Mouse (Mus musculus) liver, adult 2 months (tissue): ENCODE data around the gene Cramp1l. TPM values are rescaled to one million over a fixed set of nuclear protein-coding genes. Genes with fewer than 3 reads are reported as not detected.
"Not testable (repeated sequence)": the region's sequence is repeated elsewhere in the genome, so short reads cannot be mapped to it uniquely, and the experiment has no call there.

Source experiments
- DNase-seq: peaks from one replicate; pipeline ENCODE4 v3.0.0-alpha.2; 2011; ENCODE audit warnings: low read depth, low spot score; ENCODE audit errors: extremely low read depth
- H3K27ac ChIP-seq: fragments of 200-500 bp; replicated peaks from 2 replicates; pipeline ENCODE4 v1.5.1; 2012; ENCODE audit warnings: low read depth, mild to moderate bottlenecking, control low read depth, inconsistent platforms, low read length; ENCODE audit not compliant: insufficient read depth
- H3K27me3 ChIP-seq: fragments of 200-500 bp; 2 replicates; pipeline ENCODE4 v1.6.1; 2012; ENCODE audit warnings: mild to moderate bottlenecking, moderate library complexity, low read length, inconsistent platforms; ENCODE audit not compliant: control insufficient read depth, insufficient read depth
- H3K36me3 ChIP-seq: fragments of 200-500 bp; 2 replicates; pipeline ENCODE4 v1.6.1; 2012; ENCODE audit warnings: low read length, inconsistent platforms; ENCODE audit not compliant: control insufficient read depth, insufficient read depth
- H3K4me1 ChIP-seq: fragments of 200-500 bp; 2 replicates; pipeline ENCODE4 v1.6.1; 2011; ENCODE audit warnings: low read length; ENCODE audit not compliant: control insufficient read depth, insufficient read depth
- H3K4me3 ChIP-seq: fragments of 200-500 bp; 2 replicates; pipeline ENCODE4 v1.5.1; 2011; ENCODE audit warnings: low read depth, mild to moderate bottlenecking, control low read depth, low read length, moderate library complexity; ENCODE audit not compliant: insufficient read depth
- H3K79me2 ChIP-seq: fragments of 200-500 bp; 2 replicates; pipeline ENCODE4 v1.6.1; 2012; ENCODE audit warnings: inconsistent platforms, mild to moderate bottlenecking, low read length, moderate library complexity; ENCODE audit not compliant: control insufficient read depth, insufficient read depth
- H3K9ac ChIP-seq: fragments of 200-500 bp; 2 replicates; pipeline ENCODE4 v1.6.1; 2012; ENCODE audit warnings: low read depth, mild to moderate bottlenecking, control low read depth, inconsistent platforms, low read length
- CTCF ChIP-seq: fragments of 200-500 bp; IDR thresholded peaks from 2 replicates; pipeline ENCODE4 v1.5.1; 2011; ENCODE audit warnings: low read depth, low read length, control low read depth
- POLR2A ChIP-seq: fragments of 200-500 bp; IDR thresholded peaks from 2 replicates; pipeline ENCODE4 v1.6.1; 2011; ENCODE audit warnings: low read length, control low read depth; ENCODE audit not compliant: insufficient read depth; ENCODE audit errors: extremely low read depth
- WGBS: fragments of 180-500 bp; shearing (Covaris S2); methylation state at CpG from one replicate; pipeline ENCODE4 v1.1.7; 2018; 5-methylcytosine and 5-hydroxymethylcytosine counted together
- polyA plus RNA-seq: library from polyadenylated mRNA; depleted of rRNA; stranded (reverse); fragments of >200 nt; gene quantifications from 2 replicates; pipeline ENCODE4 v1.2.3, GENCODE M21; 2012
- total RNA-seq: library from RNA; depleted of rRNA; stranded (reverse); fragments of >200 nt; gene quantifications from 2 replicates; pipeline ENCODE4 v1.2.3, GENCODE M21; 2014

Gene Cramp1l
- total and polyA plus RNA-seq, 2 experiments = 2.7 to 6.5 TPM

DNA sequence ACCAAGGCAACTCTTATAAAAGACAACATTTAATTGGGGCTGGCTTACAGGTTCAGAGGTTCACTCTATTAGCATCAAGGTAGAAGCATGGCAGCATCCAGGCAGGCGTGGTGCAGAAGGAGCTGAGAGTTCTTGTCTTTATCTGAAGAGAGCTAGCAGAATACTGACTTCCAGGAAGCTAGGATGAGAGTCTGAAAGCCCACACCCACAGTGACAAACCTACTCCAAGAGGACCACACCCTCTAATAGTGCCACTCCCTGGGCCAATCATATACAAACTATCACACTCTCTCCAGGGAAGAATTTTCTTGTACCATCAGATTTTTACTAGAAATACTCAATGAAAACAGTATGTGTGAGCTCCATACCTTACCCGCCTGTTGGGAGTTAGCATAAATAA, 64.9 kb downstream of the Cramp1l start:
- no peak overlapping the region for H3K4me3 ChIP-seq
- H3K36me3 ChIP-seq = peaks cover 26% of the 10 kb centered on the region
- no peak for DNase-seq
- H3K27me3 ChIP-seq = no peaks in the 10 kb centered on the region
- TF ChIP-seq POLR2A = no peak
- no peak for TF ChIP-seq CTCF
- peaks cover 4% of the 10 kb centered on the region for H3K4me1 ChIP-seq
- no peak overlapping the region for H3K9ac ChIP-seq
- no peak overlapping the region for H3K27ac ChIP-seq
- H3K79me2 ChIP-seq = peaks cover 3% of the 10 kb centered on the region; the same call in 1 of the 2 replicates
- WGBS = 91% methylated on average over 2 of the region's 2 CpGs

DNA sequence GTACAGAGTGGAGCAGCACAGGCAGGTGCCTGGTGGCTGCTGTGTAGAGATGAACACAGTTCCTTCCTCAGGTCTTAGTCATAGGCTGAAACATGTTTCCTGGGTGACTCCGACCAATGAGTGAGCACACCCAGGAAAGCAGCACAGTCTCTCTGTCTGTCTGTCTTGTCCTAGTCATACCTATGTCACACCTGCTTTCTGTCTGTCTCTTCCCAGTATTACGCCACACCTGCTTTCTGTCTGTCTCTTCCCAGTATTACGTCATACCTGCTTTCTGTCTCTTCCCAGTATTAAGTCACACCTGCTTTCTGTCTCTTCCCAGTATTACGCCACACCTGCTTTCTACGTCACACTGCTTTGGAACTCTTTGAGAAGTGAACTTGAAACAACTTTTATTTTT, 67.4 kb downstream of the Cramp1l start:
- Histone ChIP-seq H3K4me1 (peaks cover 3% of the 10 kb centered on the region; the same call in 1 of the 2 replicates), H3K36me3 (peaks cover 22% of the 10 kb centered on the region)
- TF ChIP-seq POLR2A (no peak), CTCF (no peak)

DNA sequence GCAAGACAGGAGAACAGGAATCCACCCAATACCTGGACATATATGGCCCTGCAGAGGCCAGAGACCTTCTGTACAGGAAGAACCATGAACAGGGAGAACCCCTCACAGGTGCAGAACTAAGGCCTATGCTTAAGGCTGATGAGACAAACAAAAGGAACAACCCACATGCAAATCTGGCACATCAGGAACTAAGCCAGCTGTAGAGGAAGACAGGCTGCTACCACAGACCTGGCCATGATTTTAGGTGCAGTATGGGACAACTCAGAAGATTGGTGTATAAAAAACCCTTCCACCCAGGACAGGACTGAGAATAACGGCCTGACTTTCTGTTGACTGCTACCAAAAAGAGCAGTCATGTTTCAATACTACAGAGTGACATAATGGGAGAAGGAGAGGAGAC, 72.0 kb downstream of the Cramp1l start:
- not testable (repeated sequence) for H3K27me3 ChIP-seq, DNase-seq, H3K27ac ChIP-seq, H3K4me1 ChIP-seq, H3K79me2 ChIP-seq, H3K9ac ChIP-seq, H3K4me3 ChIP-seq
- WGBS = 79% methylated on average over 1 of the region's 1 CpGs
- H3K36me3 ChIP-seq = peaks cover 20% of the 10 kb centered on the region

More for the DNA sequence above, 67.4 kb downstream of the Cramp1l start:
- Histone ChIP-seq H3K27me3 (no peaks in the 10 kb centered on the region), H3K9ac (no peak overlapping the region), H3K27ac (no peak overlapping the region), H3K79me2 (peaks cover 3% of the 10 kb centered on the region; the same call in 1 of the 2 replicates), H3K4me3 (no peak overlapping the region)
- WGBS = 57% methylated on average over 5 of the region's 5 CpGs
- peak; percentile 18 for DNase-seq

DNA sequence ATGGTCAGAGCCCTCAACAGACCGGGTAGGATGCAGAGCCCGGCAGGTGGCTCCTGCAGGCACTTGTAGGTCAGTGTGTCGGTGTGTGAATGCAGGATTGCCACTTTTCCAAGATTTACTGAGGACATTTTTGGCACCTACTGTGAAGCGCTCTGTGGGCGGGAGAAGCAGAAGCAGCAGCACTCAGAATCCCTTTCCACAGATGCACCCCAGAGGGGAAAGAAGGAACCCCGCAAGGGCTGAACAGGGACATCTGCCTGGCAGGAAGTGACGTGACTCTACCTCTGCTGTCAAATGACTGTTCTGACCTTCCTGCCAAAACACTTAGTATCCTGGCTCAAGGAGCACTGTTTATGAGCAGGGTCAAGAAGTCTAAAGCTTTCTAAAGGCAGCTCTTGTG, 72.6 kb downstream of the Cramp1l start:
- Histone ChIP-seq H3K4me3 (no peak overlapping the region), H3K36me3 (peaks cover 17% of the 10 kb centered on the region), H3K27me3 (no peaks in the 10 kb centered on the region), H3K27ac (no peak overlapping the region), H3K9ac (no peak overlapping the region), H3K79me2 (no peaks in the 10 kb centered on the region), H3K4me1 (no peaks in the 10 kb centered on the region)
- DNase-seq = no peak
- TF ChIP-seq POLR2A (no peak), CTCF (no peak)
- 88% methylated on average over 7 of the region's 7 CpGs for WGBS

DNA sequence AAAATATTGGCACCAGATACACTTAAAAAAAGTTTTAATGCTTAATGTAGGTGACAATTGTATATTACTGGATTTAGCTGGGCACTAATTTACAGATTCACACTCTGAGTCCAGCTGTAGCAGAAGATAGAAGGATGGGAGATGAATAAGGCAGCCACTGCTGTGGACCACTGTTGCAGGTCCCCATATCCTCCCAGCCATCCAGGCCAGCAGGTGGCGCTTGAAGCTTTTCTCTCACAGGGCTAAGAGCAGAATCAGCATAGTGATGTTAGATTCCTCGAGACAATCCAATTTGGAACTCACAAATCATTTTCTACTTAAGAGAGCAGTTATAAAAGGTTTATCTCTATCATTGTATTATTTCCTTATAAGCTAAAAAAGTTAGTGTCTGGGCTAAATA, 73.1 kb downstream of the Cramp1l start:
- peak; percentile 66 for TF ChIP-seq CTCF
- DNase-seq = peak; percentile 21
- H3K27me3 ChIP-seq, H3K4me3 ChIP-seq, H3K79me2 ChIP-seq, H3K9ac ChIP-seq, H3K4me1 ChIP-seq, H3K27ac ChIP-seq: not testable (repeated sequence)
- WGBS = 1% methylated on average over 2 of the region's 2 CpGs
- H3K36me3 ChIP-seq = peaks cover 14% of the 10 kb centered on the region

DNA sequence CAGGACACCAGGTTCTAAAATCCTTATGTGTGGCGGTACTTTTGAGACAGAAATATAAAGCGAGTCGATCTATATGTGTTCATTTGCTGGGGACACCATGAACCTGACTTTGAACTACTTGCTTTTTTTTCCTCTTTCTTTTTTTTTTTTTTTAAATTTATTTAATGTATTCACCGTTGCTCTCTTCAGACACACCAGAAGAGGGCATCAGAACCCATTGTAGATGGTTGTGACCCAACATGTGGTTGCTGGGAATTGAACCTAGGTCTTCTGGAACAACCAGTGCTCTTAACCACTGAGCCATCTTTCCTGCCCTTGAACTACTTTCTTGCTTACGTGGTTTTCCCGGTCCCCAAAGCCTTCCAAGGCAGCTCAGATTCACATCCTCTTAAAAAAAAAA, 78.3 kb downstream of the Cramp1l start:
- peak overlapping the region; percentile 64 for H3K27ac ChIP-seq
- peaks cover 4% of the 10 kb centered on the region for H3K4me1 ChIP-seq
- TF ChIP-seq POLR2A (no peak), CTCF (no peak)
- H3K36me3 ChIP-seq = no peaks in the 10 kb centered on the region
- H3K79me2 ChIP-seq = peaks cover 15% of the 10 kb centered on the region
- H3K27me3 ChIP-seq = no peaks in the 10 kb centered on the region
- peak overlapping the region; percentile 31; the same call in 1 of the 2 replicates for H3K4me3 ChIP-seq
- 42% methylated on average over 6 of the region's 6 CpGs for WGBS
- DNase-seq = no peak
- peak overlapping the region; percentile 64 for H3K9ac ChIP-seq
